In the genomic region with DNA sequence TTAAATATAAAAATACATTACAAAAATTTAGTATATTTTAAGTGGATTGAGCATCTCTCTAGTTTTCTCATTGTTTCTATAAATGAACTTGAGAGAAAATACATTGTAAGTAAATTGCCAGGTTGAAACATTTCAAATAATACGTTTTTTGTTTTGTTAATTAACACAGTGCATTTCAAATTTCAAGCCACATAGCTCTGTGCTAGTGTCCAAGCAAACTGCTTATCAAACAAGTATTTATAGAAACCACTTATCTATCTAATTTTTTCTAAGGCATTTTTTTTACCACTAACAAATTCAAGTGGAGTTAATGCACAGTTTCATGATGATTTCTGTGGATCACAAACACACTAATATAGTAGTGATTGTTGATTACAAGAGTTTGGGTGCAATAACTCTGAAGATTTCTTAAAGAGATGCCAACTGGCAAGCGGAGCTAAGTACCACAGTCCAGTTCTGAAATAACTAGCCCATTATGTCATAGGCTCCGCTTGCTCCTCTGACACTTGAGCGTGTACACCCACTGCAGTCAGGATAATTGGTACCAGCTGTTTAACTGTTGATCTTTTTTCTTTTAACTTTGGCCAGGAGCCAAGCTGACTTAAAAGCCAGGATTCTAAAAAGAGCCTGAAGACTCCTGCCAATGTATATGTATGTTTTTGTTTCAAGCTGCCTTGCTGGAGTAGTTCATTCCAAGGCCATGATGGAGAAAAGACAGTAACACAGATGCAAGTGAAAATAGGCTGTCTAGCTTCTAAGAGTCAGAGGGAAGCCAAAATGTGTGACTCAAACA, we compare ENCODE assay signal across 8 mouse cellular contexts.
A peak's percentile ranks its signal among the peaks of the same experiment; 100 is the strongest.
DNase-seq lines count a peak whose midpoint lies in the region; ATAC-seq lines count a peak whose summit lies in the region.

No protein-coding gene starts in this region.

- no peaks in the 10 kb centered on the region for H3K27me3 ChIP-seq in stomach, embryonic 16.5 days (ENCODE audit: control insufficient read depth, insufficient read depth, low read length)

- H3K9me3 ChIP-seq in stomach, embryonic 16.5 days (replicated peaks; ENCODE audit: control insufficient read depth, low read length): no peaks in the 10 kb centered on the region

- H3K4me2 ChIP-seq in stomach, embryonic 16.5 days (ENCODE audit: low read depth, low read length): no peak overlapping the region

- no peaks in the 10 kb centered on the region; the same call in 1 of the 2 replicates for H3K4me1 ChIP-seq in stomach, embryonic 16.5 days (ENCODE audit: control insufficient read depth, insufficient read depth, low read length)

- no peak overlapping the region for H3K4me3 ChIP-seq in stomach, embryonic 16.5 days (replicated peaks; ENCODE audit: low read length)

- peak; percentile 94 for ATAC-seq in stomach, embryonic 16.5 days (ENCODE audit: insufficient read depth, low FRiP score)

- no peak overlapping the region for H3K27ac ChIP-seq in stomach, embryonic 16.5 days (ENCODE audit: low read length)

- no peaks in the 10 kb centered on the region for H3K36me3 ChIP-seq in stomach, embryonic 16.5 days (ENCODE audit: control insufficient read depth, insufficient read depth, low read length)

- H3K9ac ChIP-seq in stomach, embryonic 16.5 days (ENCODE audit: low read length): no peak overlapping the region

- DNase-seq in 3134 (ENCODE audit: extremely low read depth, insufficient read length, low spot score): peak; percentile 47
- DNase-seq in embryo, embryonic 10.5 days (ENCODE audit: low spot score): peak; percentile 90
- DNase-seq in gastrocnemius, postnatal 4 days (ENCODE audit: low spot score in 2 of 2): peak; percentile 19 to 53
- peak; percentile 88 for DNase-seq in hindlimb bud, embryonic 11.5 days (ENCODE audit: extremely low spot score, low read depth, low spot score)
- peak; percentile 77 for DNase-seq in lung, postnatal 10 days
- DNase-seq in spleen, postnatal 14 days (ENCODE audit: low spot score in 2 of 2): no peak
- no peak for DNase-seq in adrenal gland, adult 2 months

- 36% methylated on average over 4 of the region's 4 CpGs for WGBS in stomach, embryonic 16.5 days

Comparison
In these comparisons a context has a peak if more than half of its experiments do, and no peak if none do; other contexts are left out.
1. DNase-seq: peak in 3134 (single experiment), embryo, embryonic 10.5 days (single experiment), gastrocnemius, postnatal 4 days (2 of 2), hindlimb bud, embryonic 11.5 days (single experiment) and lung, postnatal 10 days (single experiment); none in spleen, postnatal 14 days (0 of 2) and adrenal gland, adult 2 months (single experiment).